11 mouse cellular contexts compared by ENCODE assay signal in the genomic region with DNA sequence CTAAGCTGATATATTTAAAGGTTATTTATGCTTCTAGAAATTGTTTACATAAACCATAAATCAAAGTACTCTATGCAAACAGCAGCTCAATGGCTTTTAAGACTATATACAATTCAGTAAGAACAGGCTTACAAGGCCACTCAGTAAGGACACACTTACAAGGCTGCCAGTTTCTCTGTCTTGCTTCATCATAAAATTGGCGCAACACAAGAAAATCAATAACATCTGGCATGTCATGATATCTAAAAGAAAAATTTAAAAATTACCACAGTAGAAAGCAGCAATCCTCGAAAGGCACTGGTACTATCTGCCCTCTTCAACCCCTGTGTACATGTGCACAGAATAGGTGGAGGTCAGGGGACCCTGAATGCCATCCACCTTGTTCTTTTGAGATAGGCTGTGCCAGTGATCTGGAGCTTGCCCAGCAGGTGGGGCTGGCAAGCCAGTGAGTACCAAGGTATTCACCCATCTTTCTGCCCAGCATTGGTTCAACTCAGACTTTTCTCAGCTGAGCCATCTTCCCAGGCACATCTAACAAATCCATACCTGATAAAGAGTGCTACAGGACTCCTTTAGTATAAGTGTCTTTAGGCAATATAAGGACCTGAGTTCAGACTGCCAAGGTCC. TPM values are rescaled to one million over a fixed set of nuclear protein-coding genes. Genes with fewer than 3 reads are reported as not detected.
DNase-seq lines count a peak whose midpoint lies in the region; ATAC-seq and TF ChIP-seq lines count a peak whose summit lies in the region.
"Had no signal": no experiment of that assay in that cellular context is flagged by ENCODE, and none has a peak within 500 bp of the region (broad histone marks: within the 10 kb centered on the region; RNA-seq: fewer than 3 reads in every experiment).

No protein-coding gene starts in this region.

- no peaks in the 10 kb centered on the region for H3K9me3 ChIP-seq in midbrain, postnatal 0 days (ENCODE audit: low read length)
- H3K9me3 ChIP-seq in midbrain, embryonic 10.5 days (replicated peaks): no peaks in the 10 kb centered on the region
- H3K9me3 ChIP-seq in lung, embryonic 14.5 days (ENCODE audit: low read depth, low read length): no peaks in the 10 kb centered on the region
- H3K9me3 ChIP-seq in hindbrain, embryonic 16.5 days (ENCODE audit: control insufficient read depth, low read length): no peaks in the 10 kb centered on the region
- H3K9me3 ChIP-seq: intestine, embryonic 15.5 days; stomach, embryonic 15.5 days had no signal

- H3K27me3 ChIP-seq in midbrain, postnatal 0 days (ENCODE audit: insufficient read depth, low read length): no peaks in the 10 kb centered on the region
- no peaks in the 10 kb centered on the region for H3K27me3 ChIP-seq in midbrain, embryonic 10.5 days (ENCODE audit: low read depth, poor library complexity, severe bottlenecking)
- H3K27me3 ChIP-seq in lung, embryonic 14.5 days (ENCODE audit: insufficient read depth, low read length): no peaks in the 10 kb centered on the region
- H3K27me3 ChIP-seq in hindbrain, embryonic 16.5 days (replicated peaks; ENCODE audit: control insufficient read depth, insufficient read depth, low read length): no peaks in the 10 kb centered on the region
- H3K27me3 ChIP-seq: intestine, embryonic 15.5 days; stomach, embryonic 15.5 days had no signal

- H3K36me3 ChIP-seq in midbrain, postnatal 0 days (ENCODE audit: insufficient read depth, low read length): peaks cover 83% of the 10 kb centered on the region
- peaks cover 99% of the 10 kb centered on the region for H3K36me3 ChIP-seq in midbrain, embryonic 10.5 days
- H3K36me3 ChIP-seq in lung, embryonic 14.5 days (ENCODE audit: insufficient read depth): peaks cover 100% of the 10 kb centered on the region
- H3K36me3 ChIP-seq in hindbrain, embryonic 16.5 days (ENCODE audit: control insufficient read depth, insufficient read depth, low read length): peaks cover 53% of the 10 kb centered on the region

- WGBS in midbrain, postnatal 0 days: 94% methylated on average over 2 of the region's 2 CpGs
- WGBS in midbrain, embryonic 10.5 days: 95% methylated on average over 2 of the region's 2 CpGs
- WGBS in lung, embryonic 14.5 days: 87% methylated on average over 2 of the region's 2 CpGs
- WGBS in hindbrain, embryonic 16.5 days: 91% methylated on average over 2 of the region's 2 CpGs

- no peak overlapping the region for H3K4me3 ChIP-seq in midbrain, postnatal 0 days (ENCODE audit: low read depth, low read length)
- H3K4me3 ChIP-seq in midbrain, embryonic 10.5 days: no peak overlapping the region
- H3K4me3 ChIP-seq in lung, embryonic 14.5 days (ENCODE audit: low read depth, low read length): no peak overlapping the region
- H3K4me3 ChIP-seq in hindbrain, embryonic 16.5 days (ENCODE audit: low read length): no peak overlapping the region
- H3K4me3 ChIP-seq: intestine, embryonic 15.5 days; stomach, embryonic 15.5 days had no signal

- H3K4me1 ChIP-seq in midbrain, postnatal 0 days (ENCODE audit: insufficient read depth, low read length): no peaks in the 10 kb centered on the region
- no peaks in the 10 kb centered on the region for H3K4me1 ChIP-seq in midbrain, embryonic 10.5 days
- no peaks in the 10 kb centered on the region for H3K4me1 ChIP-seq in lung, embryonic 14.5 days (ENCODE audit: insufficient read depth)
- no peaks in the 10 kb centered on the region for H3K4me1 ChIP-seq in hindbrain, embryonic 16.5 days (ENCODE audit: control insufficient read depth, insufficient read depth, low read depth, low read length)
- H3K4me1 ChIP-seq: intestine, embryonic 15.5 days; stomach, embryonic 15.5 days had no signal

- H3K9ac ChIP-seq in midbrain, postnatal 0 days (replicated peaks; ENCODE audit: low read length, poor library complexity, severe bottlenecking): no peak overlapping the region
- H3K9ac ChIP-seq in lung, embryonic 14.5 days: no peak overlapping the region
- H3K9ac ChIP-seq in hindbrain, embryonic 16.5 days (ENCODE audit: low read depth, low read length): no peak overlapping the region
- H3K9ac ChIP-seq: intestine, embryonic 15.5 days; stomach, embryonic 15.5 days had no signal

- ATAC-seq in midbrain, postnatal 0 days (ENCODE audit: low FRiP score): no peak
- no peak for ATAC-seq in lung, embryonic 14.5 days (ENCODE audit: insufficient read depth)
- no peak for ATAC-seq in hindbrain, embryonic 16.5 days
- ATAC-seq: intestine, embryonic 15.5 days had no signal

- no peak overlapping the region for H3K4me2 ChIP-seq in midbrain, postnatal 0 days (ENCODE audit: low read depth, low read length, poor library complexity, severe bottlenecking)
- no peak overlapping the region for H3K4me2 ChIP-seq in lung, embryonic 14.5 days
- H3K4me2 ChIP-seq in hindbrain, embryonic 16.5 days (ENCODE audit: low read length): no peak overlapping the region
- H3K4me2 ChIP-seq: intestine, embryonic 15.5 days; stomach, embryonic 15.5 days had no signal

- DNase-seq in cerebellum, postnatal 14 days: peak; percentile 15 to 18
- no peak for DNase-seq in cerebellum, adult 11 months
- no peak for DNase-seq in midbrain, postnatal 0 days (ENCODE audit: low spot score)
- DNase-seq in midbrain, embryonic 10.5 days (ENCODE audit: low spot score): no peak
- DNase-seq in lung, embryonic 14.5 days: no peak
- DNase-seq in thymus, postnatal 4 days: peak; percentile 70
- DNase-seq in layer of hippocampus, adult 8-10 months (ENCODE audit: low spot score in 2 of 2): no peak
- DNase-seq: embryo, embryonic 11 days had no signal

- no peak overlapping the region for H3K27ac ChIP-seq in midbrain, postnatal 0 days (ENCODE audit: low read depth, low read length)
- no peak overlapping the region for H3K27ac ChIP-seq in midbrain, embryonic 10.5 days (replicated peaks)
- no peak overlapping the region for H3K27ac ChIP-seq in lung, embryonic 14.5 days (ENCODE audit: low read depth)
- H3K27ac ChIP-seq in hindbrain, embryonic 16.5 days (ENCODE audit: low read depth, low read length): no peak overlapping the region
- H3K27ac ChIP-seq: intestine, embryonic 15.5 days; stomach, embryonic 15.5 days had no signal

- peak; percentile 57 for TF ChIP-seq CTCF in midbrain, postnatal 0 days (IDR thresholded peaks at IDR 0.05)
- peak; percentile 38; the same call in 1 of the 2 replicates for TF ChIP-seq CTCF in lung, embryonic 14.5 days (IDR thresholded peaks at IDR 0.05; ENCODE audit: low read depth)

RNA-seq across cellular contexts. Expression of gene Psmg1, which starts 39.8 kb away (rescaled TPM):
- total RNA-seq in midbrain, postnatal 0 days (2014; rRNA removed): 25.4 and 27.3 TPM in 2 replicates
- polyA plus RNA-seq in midbrain, postnatal 0 days (2015; fragmentation: Nextera tagmentation; extraction: Ambion mirVana): 50.9 and 53.7 TPM in 2 replicates
- 102 and 113 TPM in 2 replicates for polyA plus RNA-seq in midbrain, embryonic 10.5 days (2016; fragmentation: Nextera tagmentation; extraction: Ambion mirVana)
- polyA plus RNA-seq in lung, embryonic 14.5 days (2014; fragmentation: Nextera tagmentation; extraction: Ambion mirVana): 97.8 and 104 TPM in 2 replicates
- total RNA-seq in layer of hippocampus, adult 8-10 months (2022): 10 to 100 TPM; 15.7 to 20.1 (median 19.6) TPM
- 60.3 and 64.2 TPM in 2 replicates for polyA plus RNA-seq in hindbrain, embryonic 16.5 days (2015; fragmentation: Nextera tagmentation; extraction: Ambion mirVana)

RNA-seq across cellular contexts. Expression of gene Brwd1, which starts 51.7 kb away (rescaled TPM):
- total RNA-seq in midbrain, postnatal 0 days (2014; rRNA removed): 151 and 186 TPM in 2 replicates
- polyA plus RNA-seq in midbrain, postnatal 0 days (2015; fragmentation: Nextera tagmentation; extraction: Ambion mirVana): 169 and 173 TPM in 2 replicates
- polyA plus RNA-seq in midbrain, embryonic 10.5 days (2016; fragmentation: Nextera tagmentation; extraction: Ambion mirVana): 133 and 160 TPM in 2 replicates
- polyA plus RNA-seq in lung, embryonic 14.5 days (2014; fragmentation: Nextera tagmentation; extraction: Ambion mirVana): 107 and 109 TPM in 2 replicates
- 100 to 1,000 TPM; 128 to 157 (median 145) TPM for total RNA-seq in layer of hippocampus, adult 8-10 months (2022)
- 208 and 216 TPM in 2 replicates for polyA plus RNA-seq in hindbrain, embryonic 16.5 days (2015; fragmentation: Nextera tagmentation; extraction: Ambion mirVana)

Comparison
In these comparisons a context has a peak if more than half of its experiments do, and no peak if none do; other contexts are left out.
1. DNase-seq: peak in cerebellum, postnatal 14 days (2 of 2) and thymus, postnatal 4 days (single experiment); none in cerebellum, adult 11 months (single experiment), midbrain, postnatal 0 days (single experiment), midbrain, embryonic 10.5 days (single experiment), lung, embryonic 14.5 days (single experiment) and layer of hippocampus, adult 8-10 months (0 of 2).